Mouse (Mus musculus) liver, adult 2 months (tissue): ENCODE results near the gene Myh6. TPM values are rescaled to one million over a fixed set of nuclear protein-coding genes. Genes with fewer than 3 reads are reported as not detected.

Experiments
- DNase-seq: peaks from one replicate; pipeline ENCODE4 v3.0.0-alpha.2; 2011; ENCODE audit warnings: low read depth, low spot score; ENCODE audit errors: extremely low read depth
- H3K27ac ChIP-seq: fragments of 200-500 bp; replicated peaks from 2 replicates; pipeline ENCODE4 v1.5.1; 2012; ENCODE audit warnings: low read depth, mild to moderate bottlenecking, control low read depth, inconsistent platforms, low read length; ENCODE audit not compliant: insufficient read depth
- H3K27me3 ChIP-seq: fragments of 200-500 bp; 2 replicates; pipeline ENCODE4 v1.6.1; 2012; ENCODE audit warnings: mild to moderate bottlenecking, moderate library complexity, low read length, inconsistent platforms; ENCODE audit not compliant: control insufficient read depth, insufficient read depth
- H3K36me3 ChIP-seq: fragments of 200-500 bp; 2 replicates; pipeline ENCODE4 v1.6.1; 2012; ENCODE audit warnings: low read length, inconsistent platforms; ENCODE audit not compliant: control insufficient read depth, insufficient read depth
- H3K4me1 ChIP-seq: fragments of 200-500 bp; 2 replicates; pipeline ENCODE4 v1.6.1; 2011; ENCODE audit warnings: low read length; ENCODE audit not compliant: control insufficient read depth, insufficient read depth
- H3K4me3 ChIP-seq: fragments of 200-500 bp; 2 replicates; pipeline ENCODE4 v1.5.1; 2011; ENCODE audit warnings: low read depth, mild to moderate bottlenecking, control low read depth, low read length, moderate library complexity; ENCODE audit not compliant: insufficient read depth
- H3K79me2 ChIP-seq: fragments of 200-500 bp; 2 replicates; pipeline ENCODE4 v1.6.1; 2012; ENCODE audit warnings: inconsistent platforms, mild to moderate bottlenecking, low read length, moderate library complexity; ENCODE audit not compliant: control insufficient read depth, insufficient read depth
- H3K9ac ChIP-seq: fragments of 200-500 bp; 2 replicates; pipeline ENCODE4 v1.6.1; 2012; ENCODE audit warnings: low read depth, mild to moderate bottlenecking, control low read depth, inconsistent platforms, low read length
- CTCF ChIP-seq: fragments of 200-500 bp; IDR thresholded peaks from 2 replicates; pipeline ENCODE4 v1.5.1; 2011; ENCODE audit warnings: low read depth, low read length, control low read depth
- POLR2A ChIP-seq: fragments of 200-500 bp; IDR thresholded peaks from 2 replicates; pipeline ENCODE4 v1.6.1; 2011; ENCODE audit warnings: low read length, control low read depth; ENCODE audit not compliant: insufficient read depth; ENCODE audit errors: extremely low read depth
- WGBS: fragments of 180-500 bp; shearing (Covaris S2); methylation state at CpG from one replicate; pipeline ENCODE4 v1.1.7; 2018; 5-methylcytosine and 5-hydroxymethylcytosine counted together
- polyA plus RNA-seq: library from polyadenylated mRNA; depleted of rRNA; stranded (reverse); fragments of >200 nt; gene quantifications from 2 replicates; pipeline ENCODE4 v1.2.3, GENCODE M21; 2012; rRNA removed
- total RNA-seq: library from RNA; depleted of rRNA; stranded (reverse); fragments of >200 nt; gene quantifications from 2 replicates; pipeline ENCODE4 v1.2.3, GENCODE M21; 2014; rRNA removed

Myh6 gene
- total RNA-seq (0.60 TPM in 1 of 2 replicates, not detected in the other), polyA plus RNA-seq (0.02 and 0.04 TPM in 2 replicates)

DNA sequence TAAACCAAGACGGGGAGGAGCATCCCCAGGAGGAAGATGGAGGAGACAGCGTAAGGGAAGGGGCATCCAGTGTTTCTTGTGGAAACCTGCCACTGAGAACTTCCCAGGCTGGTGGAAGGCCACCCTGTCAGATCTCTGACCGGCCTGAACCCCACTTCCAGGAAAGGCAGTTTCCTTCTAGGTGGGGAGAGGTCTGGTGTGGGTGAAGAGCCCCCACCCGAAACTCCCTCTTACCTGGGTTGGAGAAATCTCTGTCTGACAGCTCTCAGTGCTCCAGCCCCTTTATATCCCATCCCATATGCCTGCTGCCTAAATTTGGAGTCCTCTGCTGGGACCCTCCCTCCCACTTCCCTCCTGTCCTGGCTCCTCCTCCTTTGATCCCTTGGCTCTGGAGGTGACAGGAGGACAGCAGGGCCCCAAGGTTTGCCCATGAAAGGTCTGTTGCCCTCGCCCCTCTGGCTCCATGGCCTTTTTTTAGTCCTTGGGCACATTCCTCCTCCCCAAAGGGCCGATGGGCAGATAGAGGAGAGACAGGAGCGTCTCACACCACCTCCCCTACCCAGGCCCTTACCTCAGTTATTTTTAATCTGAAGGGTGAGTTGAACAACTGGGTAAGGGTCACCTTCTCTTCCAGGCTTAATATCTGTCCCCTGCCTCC, at the start of gene Myh6:
TSS of gene Myh6 (minus strand) at position 608 of the 658 bp plus-strand sequence.
- DNase-seq = no peak
- 71% methylated on average over 7 of the region's 7 CpGs for WGBS
- Histone ChIP-seq H3K36me3 (no peaks in the 10 kb centered on the region), H3K79me2 (no peaks in the 10 kb centered on the region), H3K27me3 (no peaks in the 10 kb centered on the region), H3K4me3 (no peak within 1 kb of the TSS), H3K27ac (no peak within 1 kb of the TSS), H3K9ac (no peak within 1 kb of the TSS), H3K4me1 (no peaks in the 10 kb centered on the region)
- no peak for TF ChIP-seq CTCF
- TF ChIP-seq POLR2A = no peak

DNA sequence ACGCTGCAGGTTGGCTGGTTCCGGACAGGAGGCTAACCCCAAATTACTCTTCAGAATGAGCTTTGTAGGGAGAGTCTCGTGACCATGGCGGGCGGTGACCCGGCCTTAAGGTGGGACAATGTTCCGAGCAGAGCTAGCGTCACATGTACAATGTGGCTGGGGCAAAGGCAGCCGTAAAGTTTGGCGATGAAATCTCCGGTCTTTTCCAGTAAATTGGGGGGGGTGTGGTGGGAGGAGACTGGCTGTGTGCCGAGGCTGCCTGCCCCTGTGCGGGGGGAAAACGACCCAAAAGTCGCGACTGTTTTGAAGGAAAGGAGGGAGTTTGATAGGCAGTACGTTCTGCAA, 49.0 kb upstream of the Myh6 start:
- H3K79me2 ChIP-seq = peaks cover 4% of the 10 kb centered on the region; the same call in 1 of the 2 replicates
- DNase-seq = no peak
- H3K4me1 ChIP-seq = peaks cover 7% of the 10 kb centered on the region
- peaks cover 14% of the 10 kb centered on the region for H3K36me3 ChIP-seq
- WGBS = under 1% methylated on average over 17 of the region's 17 CpGs
- no peak for TF ChIP-seq CTCF
- TF ChIP-seq POLR2A = no peak
- H3K9ac ChIP-seq = peak overlapping the region; percentile 76
- no peaks in the 10 kb centered on the region for H3K27me3 ChIP-seq
- peak overlapping the region; percentile 65 for H3K27ac ChIP-seq
- peak overlapping the region; percentile 65 for H3K4me3 ChIP-seq

DNA sequence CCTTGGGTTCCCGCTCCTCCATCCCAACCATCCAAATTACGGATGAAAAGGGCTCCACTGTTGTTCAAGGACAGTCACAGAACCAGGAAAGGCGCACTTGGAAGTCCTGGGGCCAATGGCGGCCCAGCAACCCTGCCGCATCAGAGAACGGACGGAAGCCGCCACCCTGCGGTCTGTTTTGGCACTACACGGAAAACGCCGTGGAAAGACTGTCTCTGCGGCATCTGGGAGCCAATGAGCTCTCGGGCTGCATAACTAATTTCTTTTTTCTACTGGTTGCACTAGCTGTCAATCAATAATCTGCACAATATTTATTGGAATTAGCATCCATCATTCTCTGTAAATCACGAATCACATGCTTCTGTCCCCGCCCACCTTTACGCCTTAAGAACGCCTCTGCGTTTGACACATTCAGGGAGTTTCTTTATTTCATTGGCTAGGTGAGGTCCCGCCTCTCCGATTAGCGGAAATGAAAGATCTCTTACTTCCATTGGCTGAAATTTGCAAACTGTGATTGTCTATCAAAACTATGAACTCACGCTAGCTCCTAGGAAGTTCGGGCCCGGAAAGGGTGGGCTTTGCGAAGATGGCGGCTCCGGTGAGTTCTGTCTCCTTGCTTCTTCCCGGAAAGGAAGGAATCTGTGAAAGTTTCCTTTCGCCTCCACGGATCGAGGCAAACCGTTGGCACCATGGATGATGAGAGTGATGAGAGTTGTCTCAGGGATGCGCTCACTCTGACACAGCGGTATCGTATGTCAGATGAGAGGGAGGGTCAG, 48.5 kb upstream of the Myh6 start, which contains the start of gene Ngdn:
TSS of gene Ngdn (plus strand) at position 464 of the 776 bp plus-strand sequence.
- DNase-seq = peak; percentile 100
- Histone ChIP-seq H3K4me3 (peak within 1 kb of the TSS; percentile 69), H3K4me1 (peaks cover 7% of the 10 kb centered on the region), H3K27me3 (no peaks in the 10 kb centered on the region), H3K27ac (peak within 1 kb of the TSS; percentile 85), H3K9ac (peak within 1 kb of the TSS; percentile 79), H3K36me3 (peaks cover 9% of the 10 kb centered on the region; the same call in 1 of the 2 replicates), H3K79me2 (peaks cover 4% of the 10 kb centered on the region; the same call in 1 of the 2 replicates)
- under 1% methylated on average over 36 of the region's 36 CpGs for WGBS
- TF ChIP-seq CTCF = peak; percentile 85
- peak; percentile 66; the same call in 1 of the 2 replicates for TF ChIP-seq POLR2A

DNA sequence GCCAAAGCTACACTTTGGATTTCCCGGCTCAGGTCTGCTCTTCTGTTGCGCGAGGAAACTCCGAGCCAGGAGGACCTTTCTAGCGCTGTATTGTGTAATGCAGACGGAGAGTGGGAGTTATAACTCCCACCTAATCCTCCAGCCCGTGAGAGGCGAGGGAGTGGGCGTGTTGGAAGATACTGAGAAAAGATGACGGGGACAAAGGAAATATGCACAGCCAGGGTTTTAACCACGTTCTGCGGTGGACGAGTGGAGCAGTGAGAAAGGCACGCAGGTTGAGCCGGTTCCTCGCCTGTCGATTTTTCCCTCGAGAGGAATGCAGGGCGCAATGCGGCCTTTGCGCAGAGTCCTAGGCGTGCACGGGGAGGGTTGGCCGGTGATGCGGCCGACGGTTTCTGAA, 47.9 kb upstream of the Myh6 start:
- WGBS = under 1% methylated on average over 27 of the region's 27 CpGs
- H3K4me3 ChIP-seq = peak overlapping the region; percentile 69
- peaks cover 4% of the 10 kb centered on the region; the same call in 1 of the 2 replicates for H3K79me2 ChIP-seq
- H3K9ac ChIP-seq = peak overlapping the region; percentile 79
- no peak for TF ChIP-seq POLR2A
- TF ChIP-seq CTCF = no peak
- H3K4me1 ChIP-seq = peaks cover 7% of the 10 kb centered on the region
- H3K27ac ChIP-seq = peak overlapping the region; percentile 85
- H3K27me3 ChIP-seq = no peaks in the 10 kb centered on the region
- H3K36me3 ChIP-seq = peaks cover 7% of the 10 kb centered on the region; the same call in 1 of the 2 replicates
- DNase-seq = peak; percentile 67

DNA sequence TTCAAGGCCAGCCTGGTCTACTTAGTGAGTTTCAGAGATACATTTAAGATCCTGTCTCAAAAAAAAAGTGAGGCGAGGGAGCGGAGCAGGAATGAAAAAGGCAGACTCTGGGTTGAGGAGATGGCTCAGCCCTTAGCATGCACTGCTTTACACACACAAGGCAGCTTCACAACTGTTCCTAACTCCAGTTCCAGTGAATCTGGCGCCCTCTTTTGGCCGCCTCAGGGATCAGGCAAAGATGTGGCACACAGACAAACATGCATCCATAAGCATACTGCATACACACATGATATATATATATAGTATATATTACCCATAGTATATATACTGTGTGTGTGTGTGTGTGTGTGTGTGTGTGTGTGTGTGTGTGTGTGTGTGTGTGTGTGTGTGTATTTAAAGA, 44.4 kb upstream of the Myh6 start:
- TF ChIP-seq CTCF = no peak; the same call in 1 of the 2 replicates
- no peak for TF ChIP-seq POLR2A
- Histone ChIP-seq H3K27me3 (no peaks in the 10 kb centered on the region), H3K4me1 (peaks cover 2% of the 10 kb centered on the region; the same call in 1 of the 2 replicates), H3K9ac (no peak overlapping the region), H3K4me3 (no peak overlapping the region), H3K79me2 (no peaks in the 10 kb centered on the region), H3K27ac (no peak overlapping the region), H3K36me3 (no peaks in the 10 kb centered on the region)
- WGBS = 85% methylated on average over 4 of the region's 4 CpGs
- no peak for DNase-seq

DNA sequence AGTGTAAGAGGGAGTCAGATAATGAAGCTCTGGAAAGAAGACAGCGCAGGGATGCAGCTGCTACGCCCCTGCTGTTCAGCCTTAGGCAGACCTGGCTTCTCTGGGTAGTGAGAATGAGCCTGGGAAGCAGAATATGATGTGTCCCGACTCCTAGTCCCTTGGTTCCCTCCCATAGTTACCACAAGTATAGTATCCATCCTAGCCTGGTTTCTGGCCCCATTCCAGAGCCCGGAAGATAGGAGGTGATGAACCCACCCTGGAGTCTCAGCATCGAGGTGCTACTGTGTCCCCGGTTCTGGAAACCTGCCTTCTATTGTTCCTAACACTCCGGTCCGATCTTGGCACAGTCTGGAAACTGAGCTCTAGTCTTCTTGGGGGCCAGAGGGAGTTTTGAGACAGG, 41.7 kb upstream of the Myh6 start:
- 87% methylated on average over 8 of the region's 8 CpGs for WGBS

More for the DNA sequence above, 41.7 kb upstream of the Myh6 start:
- Histone ChIP-seq H3K36me3 (no peaks in the 10 kb centered on the region), H3K79me2 (no peaks in the 10 kb centered on the region), H3K27me3 (no peaks in the 10 kb centered on the region), H3K27ac (no peak overlapping the region), H3K4me1 (no peaks in the 10 kb centered on the region), H3K9ac (no peak overlapping the region), H3K4me3 (no peak overlapping the region)
- DNase-seq = no peak
- TF ChIP-seq POLR2A = no peak
- no peak for TF ChIP-seq CTCF
